Mouse (Mus musculus) lung, embryonic 16.5 days (tissue): ENCODE results near the gene Bach2. TPM values are rescaled to one million over a fixed set of nuclear protein-coding genes. Genes with fewer than 3 reads are reported as not detected.

ENCODE experiments used
- ATAC-seq: fragments of 200-750 bp; cut with Nextera tagmentation; 2 replicates; pipeline ENCODE4 v1.8.0; 2017; ENCODE audit warnings: low read depth, mild to moderate bottlenecking, moderate library complexity
- H3K27ac ChIP-seq: fragments of 300-500 bp; sonication (generic); 2 replicates; pipeline ENCODE4 v1.5.1; 2014; ENCODE audit warnings: mild to moderate bottlenecking, control low read depth, low read length
- H3K27me3 ChIP-seq: fragments of 300-500 bp; sonication (generic); 2 replicates; pipeline ENCODE4 v1.6.1; 2014; ENCODE audit warnings: low read depth, low read length, mixed read lengths; ENCODE audit not compliant: control insufficient read depth, insufficient read depth
- H3K36me3 ChIP-seq: fragments of 300-500 bp; sonication (generic); 2 replicates; pipeline ENCODE4 v1.6.1; 2014; ENCODE audit warnings: low read length; ENCODE audit not compliant: control insufficient read depth, insufficient read depth
- H3K4me1 ChIP-seq: fragments of 300-500 bp; sonication (generic); replicated peaks from 2 replicates; pipeline ENCODE4 v1.6.1; 2014; ENCODE audit warnings: low read length, mixed read lengths; ENCODE audit not compliant: control insufficient read depth, insufficient read depth
- H3K4me2 ChIP-seq: fragments of 300-500 bp; sonication (generic); 2 replicates; pipeline ENCODE4 v1.6.1; 2014; ENCODE audit warnings: low read depth, low read length, control low read depth
- H3K4me3 ChIP-seq: fragments of 300-500 bp; sonication (generic); 2 replicates; pipeline ENCODE4 v1.5.1; 2014; ENCODE audit warnings: mild to moderate bottlenecking, low read length, control low read depth
- H3K9ac ChIP-seq: fragments of 300-500 bp; sonication (generic); 2 replicates; pipeline ENCODE4 v1.6.1; 2014; ENCODE audit warnings: low read length, control low read depth
- H3K9me3 ChIP-seq: fragments of 300-500 bp; sonication (generic); 2 replicates; pipeline ENCODE4 v1.6.1; 2016; ENCODE audit warnings: low read length; ENCODE audit not compliant: control insufficient read depth
- WGBS: fragments of 180-500 bp; shearing (Covaris S2); extraction: QIAGEN DNeasy Blood & Tissue Kit; methylation state at CpG from one replicate; pipeline ENCODE4 v1.1.7; 2014; 5-methylcytosine and 5-hydroxymethylcytosine counted together
- polyA plus RNA-seq: library from polyadenylated mRNA; unstranded; fragments of >200 nt; fragmentation: Nextera tagmentation; extraction: Ambion mirVana; gene quantifications from 2 replicates; pipeline ENCODE4 v1.2.1, GENCODE M21; 2015

Bach2 gene
- polyA plus RNA-seq, 1 experiment from 2014 or later: 6.7 TPM

- no peak for ATAC-seq
- Histone ChIP-seq H3K9ac (no peak overlapping the region), H3K4me1 (peaks cover 28% of the 10 kb centered on the region), H3K27me3 (no peaks in the 10 kb centered on the region), H3K27ac (no peak overlapping the region), H3K9me3 (no peaks in the 10 kb centered on the region), H3K36me3 (no peaks in the 10 kb centered on the region), H3K4me3 (no peak overlapping the region), H3K4me2 (no peak overlapping the region)
- 100% methylated on average over 1 of the region's 1 CpGs for WGBS
Observed at GRCm38 (mm10) chr4:32334131-32334530, 95.5 kb downstream of the Bach2 start.

- Histone ChIP-seq H3K27ac (no peak overlapping the region), H3K9ac (no peak overlapping the region), H3K9me3 (no peaks in the 10 kb centered on the region), H3K4me2 (no peak overlapping the region), H3K27me3 (no peaks in the 10 kb centered on the region), H3K4me1 (peaks cover 26% of the 10 kb centered on the region), H3K36me3 (no peaks in the 10 kb centered on the region), H3K4me3 (no peak overlapping the region)
- no peak for ATAC-seq
- 72% methylated on average over 5 of the region's 5 CpGs for WGBS
Observed at GRCm38 (mm10) chr4:32334765-32335164, 96.2 kb downstream of the Bach2 start.

- no peak for ATAC-seq
- Histone ChIP-seq H3K27me3 (no peaks in the 10 kb centered on the region), H3K27ac (no peak overlapping the region), H3K4me1 (peaks cover 26% of the 10 kb centered on the region), H3K4me2 (no peak overlapping the region), H3K9me3 (no peaks in the 10 kb centered on the region), H3K36me3 (no peaks in the 10 kb centered on the region), H3K9ac (no peak overlapping the region), H3K4me3 (no peak overlapping the region)
- 57% methylated on average over 12 of the region's 12 CpGs for WGBS
Observed at GRCm38 (mm10) chr4:32335659-32336058, 97.1 kb downstream of the Bach2 start.

- Histone ChIP-seq H3K9ac (no peak overlapping the region), H3K36me3 (no peaks in the 10 kb centered on the region), H3K27me3 (no peaks in the 10 kb centered on the region), H3K9me3 (no peaks in the 10 kb centered on the region), H3K4me3 (no peak overlapping the region), H3K27ac (peak overlapping the region; percentile 15), H3K4me1 (peaks cover 26% of the 10 kb centered on the region), H3K4me2 (peak overlapping the region; percentile 21; the same call in 1 of the 2 replicates)
- no peak for ATAC-seq
- 23% methylated on average over 4 of the region's 4 CpGs for WGBS
Observed at GRCm38 (mm10) chr4:32336642-32337041, 98.0 kb downstream of the Bach2 start.

- no peak overlapping the region for H3K9ac ChIP-seq
- H3K27me3 ChIP-seq: no peaks in the 10 kb centered on the region
- H3K4me2 ChIP-seq: peak overlapping the region; percentile 35; the same call in 1 of the 2 replicates
- H3K36me3 ChIP-seq: no peaks in the 10 kb centered on the region
- ATAC-seq: peak; percentile 88
- no peak overlapping the region for H3K4me3 ChIP-seq
- peak overlapping the region; percentile 58 for H3K27ac ChIP-seq
- H3K9me3 ChIP-seq: no peaks in the 10 kb centered on the region
- 8% methylated on average over 11 of the region's 11 CpGs for WGBS
- H3K4me1 ChIP-seq: peaks cover 26% of the 10 kb centered on the region
Observed at GRCm38 (mm10) chr4:32337638-32338037, 99.0 kb downstream of the Bach2 start.

- 51% methylated on average over 10 of the region's 10 CpGs for WGBS
- no peaks in the 10 kb centered on the region for H3K36me3 ChIP-seq
- 0 out of 2 replicates have a peak, but pooled peaks have one; percentile 26 for ATAC-seq
- H3K9me3 ChIP-seq: no peaks in the 10 kb centered on the region
- peaks cover 28% of the 10 kb centered on the region for H3K4me1 ChIP-seq
- H3K27me3 ChIP-seq: no peaks in the 10 kb centered on the region
- no peak overlapping the region for H3K4me2 ChIP-seq
- no peak overlapping the region for H3K9ac ChIP-seq
- no peak overlapping the region for H3K4me3 ChIP-seq
- peak overlapping the region; percentile 58; the same call in 1 of the 2 replicates for H3K27ac ChIP-seq
Observed at GRCm38 (mm10) chr4:32338451-32338850, 99.8 kb downstream of the Bach2 start.

GRCm38 (mm10) chr4:32340844-32341243 is 102.2 kb downstream of the Bach2 start:
- no peaks in the 10 kb centered on the region for H3K36me3 ChIP-seq
- no peak overlapping the region for H3K4me2 ChIP-seq
- WGBS: 75% methylated on average over 7 of the region's 7 CpGs
- peaks cover 28% of the 10 kb centered on the region for H3K4me1 ChIP-seq
- H3K27me3 ChIP-seq: no peaks in the 10 kb centered on the region
- no peak for ATAC-seq
- no peak overlapping the region for H3K4me3 ChIP-seq
- no peaks in the 10 kb centered on the region for H3K9me3 ChIP-seq
- no peak overlapping the region for H3K27ac ChIP-seq
- no peak overlapping the region for H3K9ac ChIP-seq

GRCm38 (mm10) chr4:32342269-32342668 is 103.7 kb downstream of the Bach2 start:
- Histone ChIP-seq H3K27ac (no peak overlapping the region), H3K9ac (no peak overlapping the region), H3K4me3 (no peak overlapping the region), H3K36me3 (no peaks in the 10 kb centered on the region), H3K4me2 (no peak overlapping the region), H3K4me1 (peaks cover 18% of the 10 kb centered on the region), H3K9me3 (no peaks in the 10 kb centered on the region), H3K27me3 (no peaks in the 10 kb centered on the region)
- WGBS: 70% methylated on average over 7 of the region's 7 CpGs
- no peak for ATAC-seq

GRCm38 (mm10) chr4:32343256-32344165 is 104.9 kb downstream of the Bach2 start:
- H3K27ac ChIP-seq: peak overlapping the region; percentile 72
- WGBS: 43% methylated on average over 14 of the region's 14 CpGs
- H3K4me2 ChIP-seq: no peak overlapping the region
- H3K9me3 ChIP-seq: no peaks in the 10 kb centered on the region
- H3K4me1 ChIP-seq: peaks cover 10% of the 10 kb centered on the region; the same call in 1 of the 2 replicates
- ATAC-seq: peak; percentile 75
- no peak overlapping the region for H3K4me3 ChIP-seq
- no peaks in the 10 kb centered on the region for H3K27me3 ChIP-seq
- 0 out of 2 replicates have a peak overlapping the region, but pooled peaks have one; percentile 8 for H3K9ac ChIP-seq
- H3K36me3 ChIP-seq: no peaks in the 10 kb centered on the region
